Mouse (Mus musculus) liver, embryonic 16.5 days (tissue): ENCODE results near the gene Nol9. TPM values are rescaled to one million over a fixed set of nuclear protein-coding genes. Genes with fewer than 3 reads are reported as not detected.

Experiments used
- ATAC-seq: fragments of 200-750 bp; cut with Nextera tagmentation; 2 replicates; pipeline ENCODE4 v1.8.0; 2017; ENCODE audit warnings: low read depth, mild to moderate bottlenecking, moderate number of reproducible peaks, moderate library complexity
- H3K27ac ChIP-seq: fragments of 300-500 bp; sonication (generic); 2 replicates; pipeline ENCODE4 v1.5.1; 2014; ENCODE audit warnings: mild to moderate bottlenecking, low read length
- H3K27me3 ChIP-seq: fragments of 300-500 bp; sonication (generic); 2 replicates; pipeline ENCODE4 v1.6.1; 2014; ENCODE audit warnings: low read depth, low read length, mixed read lengths; ENCODE audit not compliant: control insufficient read depth, insufficient read depth
- H3K36me3 ChIP-seq: fragments of 300-500 bp; sonication (generic); 2 replicates; pipeline ENCODE4 v1.6.1; 2014; ENCODE audit warnings: mild to moderate bottlenecking; ENCODE audit not compliant: control insufficient read depth, insufficient read depth
- H3K4me1 ChIP-seq: fragments of 300-500 bp; sonication (generic); 2 replicates; pipeline ENCODE4 v1.6.1; 2014; ENCODE audit warnings: low read depth, low read length, mixed read lengths; ENCODE audit not compliant: control insufficient read depth
- H3K4me2 ChIP-seq: fragments of 300-500 bp; sonication (generic); 2 replicates; pipeline ENCODE4 v1.6.1; 2014; ENCODE audit warnings: low read depth, low read length, mixed read lengths
- H3K4me3 ChIP-seq: fragments of 300-500 bp; sonication (generic); 2 replicates; pipeline ENCODE4 v1.5.1; 2014; ENCODE audit warnings: low read depth, mild to moderate bottlenecking, low read length
- H3K9ac ChIP-seq: fragments of 300-500 bp; sonication (generic); 2 replicates; pipeline ENCODE4 v1.6.1; 2014; ENCODE audit warnings: low read depth, low read length
- H3K9me3 ChIP-seq: fragments of 300-500 bp; sonication (generic); replicated peaks from 2 replicates; pipeline ENCODE4 v1.6.1; 2016; ENCODE audit warnings: low read length; ENCODE audit not compliant: control insufficient read depth
- WGBS: fragments of 180-500 bp; shearing (Covaris S2); extraction: QIAGEN DNeasy Blood & Tissue Kit; methylation state at CpG from one replicate; pipeline ENCODE4 v1.1.7; 2014; ENCODE audit not compliant: insufficient replicate concordance; 5-methylcytosine and 5-hydroxymethylcytosine counted together
- polyA plus RNA-seq: library from polyadenylated mRNA; unstranded; fragments of >200 nt; fragmentation: Nextera tagmentation; extraction: Ambion mirVana; gene quantifications from 2 replicates; pipeline ENCODE4 v1.2.1, GENCODE M21; 2015

Nol9 gene
- polyA plus RNA-seq, 1 experiment from 2014 or later, result 11.5 TPM

- H3K9ac ChIP-seq, result no peak overlapping the region
- no peak for ATAC-seq
- H3K36me3 ChIP-seq, result no peaks in the 10 kb centered on the region
- H3K27me3 ChIP-seq, result no peaks in the 10 kb centered on the region
- no peak overlapping the region for H3K27ac ChIP-seq
- peaks cover 2% of the 10 kb centered on the region; the same call in 1 of the 2 replicates for H3K4me1 ChIP-seq
- no peak overlapping the region for H3K4me3 ChIP-seq
- H3K4me2 ChIP-seq, result no peak overlapping the region
- no peaks in the 10 kb centered on the region for H3K9me3 ChIP-seq
- 78% methylated on average over 6 of the region's 6 CpGs for WGBS
Observed at GRCm38 (mm10) chr4:152068166-152068724, 29.1 kb downstream of the Nol9 start.

- ATAC-seq, result no peak
- Histone ChIP-seq H3K9me3 (no peaks in the 10 kb centered on the region), H3K36me3 (no peaks in the 10 kb centered on the region), H3K27ac (no peak overlapping the region), H3K4me3 (no peak overlapping the region), H3K9ac (no peak overlapping the region), H3K4me2 (no peak overlapping the region), H3K27me3 (no peaks in the 10 kb centered on the region), H3K4me1 (peaks cover 2% of the 10 kb centered on the region; the same call in 1 of the 2 replicates)
- WGBS, result 69% methylated on average over 3 of the region's 3 CpGs
Observed at GRCm38 (mm10) chr4:152069245-152069644, 30.1 kb downstream of the Nol9 start.

- no peaks in the 10 kb centered on the region for H3K36me3 ChIP-seq
- no peak overlapping the region for H3K4me2 ChIP-seq
- H3K4me1 ChIP-seq, result peaks cover 2% of the 10 kb centered on the region; the same call in 1 of the 2 replicates
- H3K9me3 ChIP-seq, result no peaks in the 10 kb centered on the region
- no peak overlapping the region for H3K9ac ChIP-seq
- no peaks in the 10 kb centered on the region for H3K27me3 ChIP-seq
- ATAC-seq, result no peak
- H3K27ac ChIP-seq, result no peak overlapping the region
- WGBS, result 39% methylated on average over 11 of the region's 11 CpGs
- no peak overlapping the region for H3K4me3 ChIP-seq
Observed at GRCm38 (mm10) chr4:152070494-152071396, 31.6 kb downstream of the Nol9 start.

- Histone ChIP-seq H3K36me3 (no peaks in the 10 kb centered on the region), H3K27me3 (no peaks in the 10 kb centered on the region), H3K4me2 (no peak within 1 kb of the TSS), H3K4me1 (peaks cover 2% of the 10 kb centered on the region; the same call in 1 of the 2 replicates), H3K4me3 (no peak within 1 kb of the TSS), H3K9ac (no peak within 1 kb of the TSS), H3K9me3 (no peaks in the 10 kb centered on the region), H3K27ac (no peak within 1 kb of the TSS)
- 14% methylated on average over 10 of the region's 10 CpGs for WGBS
- ATAC-seq, result no peak
Observed at GRCm38 (mm10) chr4:152072121-152072601, 33.0 kb downstream of the Nol9 start, which contains the start of gene Plekhg5. Gene Plekhg5, plus strand, starts transcription at chr4:152072498.

GRCm38 (mm10) chr4:152072655-152073054, 33.5 kb downstream of the Nol9 start:
- no peak overlapping the region for H3K4me2 ChIP-seq
- WGBS, result 46% methylated on average over 10 of the region's 10 CpGs
- no peak overlapping the region for H3K27ac ChIP-seq
- no peak for ATAC-seq
- H3K9me3 ChIP-seq, result no peaks in the 10 kb centered on the region
- no peak overlapping the region for H3K4me3 ChIP-seq
- peaks cover 2% of the 10 kb centered on the region; the same call in 1 of the 2 replicates for H3K4me1 ChIP-seq
- no peak overlapping the region for H3K9ac ChIP-seq
- no peaks in the 10 kb centered on the region for H3K27me3 ChIP-seq
- no peaks in the 10 kb centered on the region for H3K36me3 ChIP-seq

- ATAC-seq, result no peak
- WGBS, result 59% methylated on average over 6 of the region's 6 CpGs
Observed at GRCm38 (mm10) chr4:152073715-152074114, 34.6 kb downstream of the Nol9 start.

GRCm38 (mm10) chr4:152074548-152074947, 35.4 kb downstream of the Nol9 start:
- Histone ChIP-seq H3K36me3 (no peaks in the 10 kb centered on the region), H3K9me3 (no peaks in the 10 kb centered on the region), H3K4me1 (peaks cover 2% of the 10 kb centered on the region; the same call in 1 of the 2 replicates), H3K27me3 (no peaks in the 10 kb centered on the region), H3K27ac (no peak overlapping the region), H3K9ac (no peak overlapping the region), H3K4me3 (no peak overlapping the region), H3K4me2 (no peak overlapping the region)
- WGBS, result 77% methylated on average over 9 of the region's 9 CpGs
- no peak for ATAC-seq

More at GRCm38 (mm10) chr4:152073715-152074114, 34.6 kb downstream of the Nol9 start:
- Histone ChIP-seq H3K4me1 (peaks cover 2% of the 10 kb centered on the region; the same call in 1 of the 2 replicates), H3K4me3 (no peak overlapping the region), H3K4me2 (no peak overlapping the region), H3K9ac (no peak overlapping the region), H3K36me3 (no peaks in the 10 kb centered on the region), H3K27ac (no peak overlapping the region), H3K9me3 (no peaks in the 10 kb centered on the region), H3K27me3 (no peaks in the 10 kb centered on the region)

- Histone ChIP-seq H3K4me1 (peaks cover 2% of the 10 kb centered on the region; the same call in 1 of the 2 replicates), H3K9ac (no peak overlapping the region), H3K36me3 (no peaks in the 10 kb centered on the region), H3K27ac (no peak overlapping the region), H3K4me2 (no peak overlapping the region), H3K4me3 (no peak overlapping the region), H3K27me3 (no peaks in the 10 kb centered on the region), H3K9me3 (no peaks in the 10 kb centered on the region)
- WGBS, result 78% methylated on average over 9 of the region's 9 CpGs
- no peak for ATAC-seq
Observed at GRCm38 (mm10) chr4:152077191-152077590, 38.1 kb downstream of the Nol9 start.

GRCm38 (mm10) chr4:152078105-152078530, 39.0 kb downstream of the Nol9 start:
- 62% methylated on average over 10 of the region's 10 CpGs for WGBS
- H3K9ac ChIP-seq, result no peak overlapping the region
- H3K27ac ChIP-seq, result no peak overlapping the region
- no peaks in the 10 kb centered on the region for H3K36me3 ChIP-seq
- ATAC-seq, result no peak
- no peak overlapping the region for H3K4me3 ChIP-seq
- no peaks in the 10 kb centered on the region for H3K9me3 ChIP-seq
- H3K4me1 ChIP-seq, result no peaks in the 10 kb centered on the region
- H3K4me2 ChIP-seq, result no peak overlapping the region
- no peaks in the 10 kb centered on the region for H3K27me3 ChIP-seq
